ENCODE assay signal across 23 mouse cellular contexts in genomic region chr7:92455927-92456326, GRCm38 (mm10).
"Had no signal": no experiment of that assay in that cellular context is flagged by ENCODE, and none has a peak within 500 bp of the region (broad histone marks: within the 10 kb centered on the region; RNA-seq: fewer than 3 reads in every experiment).

No protein-coding gene starts in this region.

- H3K27me3 ChIP-seq: limb, embryonic 12.5 days; limb, embryonic 15.5 days; lung, embryonic 15.5 days; megakaryocyte, embryonic 14.5 days; midbrain, embryonic 13.5 days; neural tube, embryonic 13.5 days had no signal

- ATAC-seq: midbrain, embryonic 13.5 days; midbrain, embryonic 16.5 days had no signal

- H3K4me3 ChIP-seq: limb, embryonic 12.5 days; limb, embryonic 15.5 days; lung, embryonic 15.5 days; megakaryocyte, embryonic 14.5 days; midbrain, embryonic 10.5 days; midbrain, embryonic 13.5 days; myocyte; neural tube, embryonic 13.5 days had no signal

- H3K4me1 ChIP-seq: lung, embryonic 15.5 days; midbrain, embryonic 10.5 days; midbrain, embryonic 13.5 days; neural tube, embryonic 13.5 days had no signal

- H3K36me3 ChIP-seq: limb, embryonic 12.5 days; limb, embryonic 15.5 days; lung, embryonic 15.5 days; midbrain, embryonic 10.5 days; midbrain, embryonic 13.5 days; neural tube, embryonic 13.5 days had no signal

- H3K9ac ChIP-seq: limb, embryonic 12.5 days; limb, embryonic 15.5 days; liver, embryonic 14.5 days; lung, embryonic 15.5 days; midbrain, embryonic 13.5 days; neural tube, embryonic 13.5 days had no signal

- DNase-seq: kidney, adult 9 months; kidney, postnatal 10 days; kidney, postnatal 36 days; left cerebral cortex, postnatal 4 days; lung, adult 18-20 months; lung, postnatal 10 days; lung, postnatal 36 days; retina, postnatal 1 day; right cerebral cortex, postnatal 25 days; spleen, adult 18-20 months; thymus, adult 18-20 months; thymus, postnatal 36 days had no signal

- H3K27ac ChIP-seq: limb, embryonic 12.5 days; limb, embryonic 15.5 days; liver, embryonic 14.5 days; lung, embryonic 15.5 days; midbrain, embryonic 10.5 days; midbrain, embryonic 13.5 days; neural tube, embryonic 13.5 days had no signal

- H3K9me3 ChIP-seq: limb, embryonic 12.5 days; limb, embryonic 15.5 days; lung, embryonic 15.5 days; midbrain, embryonic 10.5 days; midbrain, embryonic 13.5 days; neural tube, embryonic 13.5 days had no signal

- H3K4me2 ChIP-seq: limb, embryonic 12.5 days; limb, embryonic 15.5 days; liver, embryonic 11.5 days; lung, embryonic 15.5 days; midbrain, embryonic 13.5 days; neural tube, embryonic 13.5 days had no signal
